Mouse (Mus musculus) T-helper 2 cell (primary cell): ENCODE data around the gene Pcdh15.

Experiments
- in situ Hi-C: fragments of 300-600 bp; cut with MboI, MseI; formaldehyde crosslinking; loops from one replicate; pipeline ENCODE4 v1.15.1; 2025; ENCODE audit warnings: high pct_unique_total_duplicates

Gene Pcdh15

GRCm38 (mm10) chr10:73947799-73948198, 848.7 kb downstream of the Pcdh15 start:
- in situ Hi-C loops: no loop called here

DNA sequence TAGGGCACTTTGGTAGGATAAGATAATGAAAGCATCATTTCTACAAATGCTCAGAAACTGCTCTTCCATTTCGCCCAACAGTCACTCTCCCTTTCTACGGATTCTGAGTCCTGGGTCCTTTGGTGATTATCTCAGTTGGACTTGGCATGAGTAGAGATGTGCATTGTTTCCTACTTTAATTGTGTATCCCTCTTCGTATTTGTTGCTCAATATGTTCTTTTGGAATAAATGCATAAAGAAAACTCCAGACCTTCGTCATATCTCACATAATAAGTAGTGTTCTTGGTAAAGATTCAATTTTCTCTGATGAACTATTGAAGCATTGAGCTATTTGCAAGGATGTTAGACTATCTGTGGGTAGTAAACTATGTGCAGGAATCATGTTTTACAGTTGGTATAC, 854.2 kb downstream of the Pcdh15 start:
- in situ Hi-C loops: no loop called here

DNA sequence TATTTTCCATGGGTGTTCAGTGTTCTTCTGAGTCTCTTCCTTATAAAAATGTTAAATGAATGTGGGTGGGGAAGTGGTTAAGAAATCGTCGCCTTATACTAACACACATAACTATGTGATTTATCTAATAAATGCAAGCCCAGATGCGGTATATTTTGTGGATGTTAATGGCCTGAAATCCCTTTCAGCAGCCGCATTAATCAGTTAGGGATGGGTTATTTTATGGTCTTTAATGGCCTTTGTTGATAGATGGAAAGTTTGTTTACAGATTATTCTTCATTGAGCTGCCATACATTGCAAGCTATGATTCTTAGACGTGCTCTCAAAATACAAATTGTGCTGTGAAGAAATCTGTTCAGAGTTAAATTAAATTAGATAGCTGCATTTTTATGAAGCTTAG, 884.9 kb downstream of the Pcdh15 start:
- in situ Hi-C loops: no loop called here

DNA sequence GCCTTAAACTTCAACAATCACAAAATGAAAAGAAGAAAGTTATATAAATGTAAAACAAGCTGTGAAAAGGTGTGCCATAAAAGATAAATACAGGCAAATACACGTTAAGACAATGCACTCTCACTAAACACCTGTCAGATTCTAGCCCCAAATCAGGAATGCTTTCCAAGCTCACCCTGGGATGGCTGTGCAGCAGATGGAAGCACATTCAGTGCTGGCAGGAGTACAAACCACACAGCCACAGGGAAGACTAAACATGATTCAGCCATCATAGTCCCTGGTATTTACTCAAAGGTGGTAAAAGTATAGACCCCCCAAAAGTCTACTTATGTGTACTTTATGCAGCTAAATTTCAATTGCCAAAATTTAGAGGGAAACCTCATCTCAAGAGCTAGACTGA, 909.7 kb downstream of the Pcdh15 start:
- in situ Hi-C loops: no loop called here

DNA sequence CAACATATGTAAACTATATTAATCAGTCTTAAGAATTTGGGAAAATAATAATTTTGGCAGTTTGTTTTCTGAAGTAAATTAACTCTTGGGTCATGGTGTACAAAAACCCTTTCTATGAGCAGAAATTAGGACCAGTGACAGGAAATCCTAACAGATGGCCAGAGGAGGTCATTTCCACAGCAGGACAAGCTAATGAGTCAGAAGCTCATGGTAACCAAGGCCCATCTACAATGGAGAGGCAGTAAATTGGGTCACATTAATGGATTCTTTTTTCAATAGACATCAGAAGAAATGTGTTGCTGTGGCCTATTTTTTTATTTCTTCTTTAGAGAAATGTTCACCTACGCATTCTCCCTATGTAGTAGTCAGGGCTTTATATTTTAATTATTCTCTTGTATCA, 923.9 kb downstream of the Pcdh15 start:
- in situ Hi-C loops: no loop called here

GRCm38 (mm10) chr10:74053059-74053458, 953.9 kb downstream of the Pcdh15 start:
- in situ Hi-C loops: no loop called here

DNA sequence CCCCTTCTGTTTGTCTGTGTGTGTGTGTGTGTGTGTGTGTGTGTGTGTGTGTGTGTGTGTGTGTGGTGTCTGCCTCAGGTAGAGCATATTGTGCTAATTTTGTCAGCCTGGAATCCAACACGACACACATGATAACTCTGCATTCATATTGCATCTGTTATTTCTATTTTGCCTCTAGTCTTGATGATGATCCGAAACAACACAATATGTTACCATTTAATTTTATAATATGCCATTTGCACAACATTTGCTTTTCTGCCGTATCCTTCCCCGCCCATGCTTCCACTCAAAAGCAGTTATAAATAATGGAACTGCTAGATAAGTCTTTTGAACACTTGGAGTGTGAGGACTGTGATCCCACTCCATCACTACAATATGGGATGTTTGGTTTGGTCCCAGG, 987.5 kb downstream of the Pcdh15 start:
- in situ Hi-C loops: no loop called here

GRCm38 (mm10) chr10:74098296-74098695, 999.2 kb downstream of the Pcdh15 start:
- in situ Hi-C loops: no loop called here

DNA sequence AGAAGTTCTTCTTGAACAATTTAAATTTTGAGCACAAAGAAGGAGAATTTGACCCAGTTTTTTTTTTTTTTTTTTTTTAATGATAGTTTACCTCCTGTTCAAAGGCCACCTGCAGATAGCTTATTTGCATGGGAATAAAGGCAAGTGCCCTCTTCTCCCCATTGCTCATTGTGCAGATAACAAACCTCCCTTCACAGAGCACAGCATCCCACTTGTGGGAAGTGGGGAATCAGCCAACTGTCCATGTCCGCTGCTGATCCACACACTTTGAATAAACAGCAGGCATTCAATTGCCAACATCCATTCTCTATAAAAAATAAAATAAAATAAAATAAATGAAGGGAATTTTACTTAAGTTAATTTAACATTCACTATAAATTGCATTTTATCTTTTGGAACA, 1015.0 kb downstream of the Pcdh15 start:
- in situ Hi-C loops: no loop called here

DNA sequence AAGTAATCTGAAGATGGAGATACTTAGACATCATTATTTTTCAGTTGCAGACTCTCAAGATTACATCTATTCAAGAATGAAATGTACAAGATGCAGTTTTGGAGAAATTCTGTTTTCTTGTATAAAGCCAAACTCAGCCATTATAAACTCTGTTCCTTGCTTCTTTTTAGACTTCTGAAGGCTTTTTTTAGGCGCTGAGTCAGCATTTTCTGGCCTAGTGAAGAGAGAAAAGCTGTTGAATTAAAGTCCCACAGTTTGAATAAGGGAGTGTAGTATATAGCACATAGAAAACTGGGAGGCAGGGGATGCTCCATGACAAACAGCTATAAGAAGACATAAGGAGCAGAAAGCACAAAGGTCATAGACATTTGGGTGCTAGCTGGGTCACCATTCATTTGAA, 1017.7 kb downstream of the Pcdh15 start:
- in situ Hi-C loops: no loop called here

- in situ Hi-C loops: no loop called here
Observed at GRCm38 (mm10) chr10:74123421-74123820, 1024.3 kb downstream of the Pcdh15 start.

DNA sequence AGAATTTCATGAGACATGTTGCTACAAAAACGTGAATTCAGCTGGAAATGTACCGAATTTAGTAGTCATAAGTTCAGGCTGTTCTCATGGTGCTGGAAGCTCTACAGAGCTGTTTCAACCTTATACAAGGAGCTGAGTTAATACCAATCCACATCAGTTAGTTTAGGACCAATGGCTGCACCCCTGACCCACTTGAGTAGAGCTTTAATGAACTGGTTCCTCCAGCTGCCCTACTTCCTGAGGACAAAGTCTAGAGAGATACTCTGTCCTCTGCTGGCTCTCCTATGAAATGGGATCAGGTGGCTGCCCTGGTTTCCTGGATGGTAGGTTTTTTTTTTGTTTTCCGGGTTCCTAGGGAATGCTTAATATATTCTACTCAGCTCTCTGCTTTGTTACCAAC, 1030.0 kb downstream of the Pcdh15 start:
- in situ Hi-C loops: loop anchor here (25.0 kb wide), 1 partner anchor 983 kb away; no protein-coding TSS in a partner anchor

GRCm38 (mm10) chr10:74129665-74130064, 1030.5 kb downstream of the Pcdh15 start:
- in situ Hi-C loops: loop anchor here (25.0 kb wide), 1 partner anchor 983 kb away; no protein-coding TSS in a partner anchor

- in situ Hi-C loops: loop anchor here (25.0 kb wide), 1 partner anchor 981 kb away; no protein-coding TSS in a partner anchor
Observed at GRCm38 (mm10) chr10:74130805-74131204, 1031.7 kb downstream of the Pcdh15 start.

DNA sequence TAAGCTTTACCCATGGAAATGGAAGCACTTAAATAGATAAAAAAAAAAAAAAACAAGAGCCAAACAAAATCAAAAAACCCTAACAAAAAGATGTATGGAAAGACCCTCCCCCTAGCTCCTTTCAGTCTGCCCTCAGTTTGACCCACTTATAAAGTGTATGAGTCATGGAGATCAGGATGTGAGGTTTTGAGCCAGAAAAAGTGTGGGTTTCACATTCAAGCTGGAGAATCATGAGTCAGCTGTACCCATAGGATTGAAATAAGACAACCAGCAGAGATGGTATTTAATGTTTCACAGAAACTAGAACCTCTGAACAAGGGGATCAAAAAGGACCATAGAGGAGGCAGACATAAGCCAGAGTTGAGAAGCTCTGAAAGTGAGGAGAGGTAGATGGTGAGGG, 1048.8 kb downstream of the Pcdh15 start:
- in situ Hi-C loops: loop anchor here (25.0 kb wide), 1 partner anchor 964 kb away; no protein-coding TSS in a partner anchor

GRCm38 (mm10) chr10:74181921-74182320, 1082.8 kb downstream of the Pcdh15 start:
- in situ Hi-C loops: no loop called here

DNA sequence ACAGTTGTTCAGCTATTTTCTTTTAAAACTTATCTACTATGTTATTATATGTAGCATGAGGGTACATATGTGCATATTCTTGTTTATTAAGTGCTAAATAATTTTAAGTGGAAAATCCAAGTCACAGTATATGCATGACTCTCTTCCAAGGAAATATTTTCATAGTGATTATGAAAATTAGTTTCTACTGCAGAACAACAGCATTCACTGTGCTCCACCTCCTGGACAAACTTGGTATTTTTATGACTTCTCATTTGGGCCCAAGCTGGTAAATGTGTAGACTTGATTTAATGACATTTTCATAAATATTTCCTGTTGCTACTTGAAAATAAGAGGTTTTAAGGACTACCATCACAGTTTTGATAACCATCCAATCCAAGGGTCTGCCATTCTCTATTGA, 1104.5 kb downstream of the Pcdh15 start:
- in situ Hi-C loops: no loop called here

- in situ Hi-C loops: no loop called here
Observed at GRCm38 (mm10) chr10:74217268-74217667, 1118.1 kb downstream of the Pcdh15 start.

DNA sequence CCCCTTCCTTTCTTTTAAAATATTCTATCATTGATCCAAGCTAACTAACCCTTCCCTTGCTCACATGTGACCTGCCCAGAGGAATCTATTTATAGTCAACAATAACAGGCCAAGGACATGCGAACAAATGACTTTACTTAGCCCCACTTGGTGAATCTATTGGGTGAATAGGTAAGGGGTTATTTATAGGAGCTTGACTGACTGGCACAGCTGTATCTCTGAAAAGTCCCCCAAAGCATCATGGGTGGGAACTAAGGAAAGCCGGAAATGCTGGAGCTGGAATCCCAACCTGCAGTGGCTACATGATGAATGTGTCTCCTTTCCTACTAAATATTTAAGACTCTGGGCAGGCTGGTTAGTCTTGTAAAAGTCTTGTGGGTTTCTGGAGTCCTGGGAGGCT, 1121.3 kb downstream of the Pcdh15 start:
- in situ Hi-C loops: no loop called here

DNA sequence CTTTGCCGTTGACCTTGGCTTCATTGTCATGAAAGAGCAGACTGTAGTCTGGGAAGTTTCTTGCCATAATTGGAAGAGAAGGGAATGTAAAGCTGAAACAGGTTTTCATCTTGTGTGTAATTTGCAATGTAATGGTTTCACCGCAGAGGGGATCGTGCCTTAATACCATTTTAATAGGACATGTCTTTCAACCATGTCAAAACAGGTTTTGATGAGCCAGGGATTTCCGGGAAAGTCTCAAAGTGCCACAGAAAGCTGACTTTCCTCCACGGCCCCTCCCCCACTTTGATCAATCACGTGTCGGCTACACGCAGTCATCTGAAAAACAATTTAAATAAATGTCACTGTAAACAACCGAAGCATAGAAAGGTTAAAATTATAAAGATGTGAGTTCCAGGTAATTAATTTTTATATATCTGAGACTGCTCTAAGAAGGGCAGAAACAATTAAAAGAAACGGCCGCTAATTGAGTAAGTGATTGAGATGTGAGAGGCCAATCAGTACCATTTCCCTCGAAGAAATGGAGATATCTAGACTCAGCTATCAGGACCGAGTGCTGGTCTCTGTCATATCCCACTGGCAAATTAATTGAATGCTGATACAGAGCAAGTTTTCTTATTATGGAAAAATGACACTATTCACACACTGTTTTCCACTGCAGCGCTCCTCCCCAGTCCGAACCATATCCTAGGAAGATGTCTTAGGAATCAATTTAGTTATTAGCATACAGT, 1158.7 kb downstream of the Pcdh15 start:
- in situ Hi-C loops: no loop called here

GRCm38 (mm10) chr10:74258639-74259038, 1159.5 kb downstream of the Pcdh15 start:
- in situ Hi-C loops: no loop called here

DNA sequence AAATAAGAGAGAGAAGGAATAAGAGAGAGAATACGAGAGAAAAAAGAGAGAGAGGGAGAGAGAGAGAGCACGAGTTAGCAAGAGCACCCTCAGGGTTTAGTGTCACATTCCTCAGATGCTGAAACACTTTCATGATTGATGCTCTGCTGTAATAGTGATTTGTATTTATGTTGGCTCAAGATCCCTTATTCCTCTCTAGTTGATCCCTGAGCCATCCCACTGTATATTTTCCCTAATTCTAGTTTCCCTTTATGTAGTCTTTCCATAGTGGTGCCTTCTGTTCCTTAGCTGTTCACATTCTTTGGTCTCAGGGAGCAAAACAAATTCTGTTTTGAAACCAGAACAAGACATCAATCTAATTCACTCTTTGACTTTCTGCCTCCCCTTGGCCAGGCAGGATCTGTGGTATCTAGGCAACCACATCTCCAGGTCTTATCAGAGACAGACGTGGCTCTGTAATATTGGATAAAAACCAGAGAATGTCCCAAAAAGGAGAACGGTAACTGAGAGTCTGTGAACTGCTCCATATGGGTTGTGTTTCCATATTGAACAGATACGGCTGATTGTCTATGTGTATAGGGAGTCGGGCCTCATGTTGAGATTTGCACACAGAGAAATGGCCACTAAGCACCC, 1170.6 kb downstream of the Pcdh15 start:
- in situ Hi-C loops: no loop called here

DNA sequence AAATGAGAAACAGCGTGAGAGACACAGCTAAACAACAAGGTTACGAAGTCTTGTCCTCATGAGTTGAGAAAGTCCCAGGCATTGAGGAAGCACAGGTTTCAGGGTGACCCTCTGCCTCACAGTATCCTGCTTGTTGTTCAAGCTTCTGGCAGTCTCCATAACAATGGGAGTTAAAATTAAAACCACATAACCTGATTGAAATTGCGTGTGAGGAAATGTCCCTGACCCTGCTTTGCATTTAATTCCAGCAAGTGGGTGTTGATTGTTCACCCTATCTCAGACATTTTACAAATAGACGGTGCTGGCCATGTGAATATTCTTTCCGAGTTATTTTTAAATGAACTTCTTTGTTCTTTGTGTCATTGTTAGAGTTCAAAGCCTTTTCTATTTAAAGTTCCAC, 1171.8 kb downstream of the Pcdh15 start:
- in situ Hi-C loops: no loop called here
